Mouse (Mus musculus): ENCODE results near the gene Actl6b.
A peak's percentile ranks its signal among the peaks of the same experiment; 100 is the strongest.

Actl6b gene

DNA sequence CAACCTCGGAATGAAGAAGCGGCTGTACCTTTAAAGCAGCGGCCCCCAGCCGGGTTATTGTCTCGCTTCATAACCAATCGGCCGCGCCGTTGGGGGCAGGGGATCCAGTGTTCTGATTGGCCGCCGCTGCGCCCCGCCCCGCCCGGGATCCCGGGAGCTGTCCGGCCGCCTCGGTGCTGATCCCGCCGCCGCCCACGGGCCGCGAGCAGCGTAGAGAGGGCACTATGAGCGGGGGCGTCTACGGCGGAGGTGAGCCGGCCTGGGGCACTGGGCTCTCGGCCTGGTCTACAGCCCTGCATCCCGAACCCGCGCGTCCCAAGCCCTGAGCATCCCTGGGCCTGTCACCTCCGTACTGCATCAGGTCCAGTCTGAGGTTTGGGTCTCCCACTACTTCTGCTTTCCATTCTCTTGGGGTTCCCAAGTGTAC lies at the start of gene Actl6b:
Gene Actl6b (plus strand): TSS at position 107 of the 427 bp plus-strand sequence.
- DNase-seq (ENCODE audit: low spot score in 2 of 2) = no peak

DNA sequence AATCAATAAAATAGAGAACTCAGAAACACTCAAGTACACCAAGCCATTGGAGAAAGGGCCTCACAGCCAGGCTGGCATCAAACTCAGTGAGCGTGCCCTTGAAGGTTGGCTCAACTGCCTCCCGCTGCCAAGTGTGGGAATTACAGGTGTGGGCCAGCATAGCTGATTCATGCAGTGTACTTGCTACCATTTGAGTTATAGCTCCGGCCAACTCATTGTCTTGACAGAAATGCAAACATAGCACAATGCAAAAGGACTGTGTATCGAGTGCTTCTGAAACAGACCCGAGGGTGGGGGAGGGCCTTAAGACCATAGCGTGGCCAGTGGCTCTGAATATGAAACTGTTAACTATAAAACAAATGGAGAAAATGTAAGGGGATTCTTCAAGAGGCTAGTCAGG lies 49.3 kb upstream of the Actl6b start:
- no peak for DNase-seq (ENCODE audit: low spot score in 2 of 2)

DNA sequence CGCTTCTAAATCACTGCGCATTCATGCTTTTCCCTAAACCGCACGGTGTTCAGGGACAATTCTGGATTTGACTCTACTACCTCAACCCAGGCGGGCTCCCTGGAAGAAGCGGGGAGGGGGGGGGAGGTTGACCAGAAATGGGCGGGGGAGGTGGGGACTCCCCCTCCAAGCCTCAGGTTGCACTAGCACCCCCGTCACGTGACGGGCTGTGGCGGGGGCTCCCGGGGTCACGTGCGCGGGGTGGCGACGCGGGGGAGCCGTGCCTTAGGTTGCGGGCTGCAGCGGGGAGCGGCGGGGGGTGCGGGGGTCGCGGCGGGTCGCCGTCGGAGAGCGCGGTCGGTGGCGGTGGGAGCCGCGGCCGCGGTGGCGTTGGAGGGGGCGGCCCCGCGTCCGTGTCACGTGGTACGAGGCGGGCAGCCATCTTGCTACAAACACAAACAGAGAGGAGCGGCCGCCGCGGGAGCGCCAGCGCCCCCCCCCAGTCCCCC lies 43.3 kb upstream of the Actl6b start:
- peak; percentile 79 to 84 for DNase-seq (ENCODE audit: low spot score in 2 of 2)

DNA sequence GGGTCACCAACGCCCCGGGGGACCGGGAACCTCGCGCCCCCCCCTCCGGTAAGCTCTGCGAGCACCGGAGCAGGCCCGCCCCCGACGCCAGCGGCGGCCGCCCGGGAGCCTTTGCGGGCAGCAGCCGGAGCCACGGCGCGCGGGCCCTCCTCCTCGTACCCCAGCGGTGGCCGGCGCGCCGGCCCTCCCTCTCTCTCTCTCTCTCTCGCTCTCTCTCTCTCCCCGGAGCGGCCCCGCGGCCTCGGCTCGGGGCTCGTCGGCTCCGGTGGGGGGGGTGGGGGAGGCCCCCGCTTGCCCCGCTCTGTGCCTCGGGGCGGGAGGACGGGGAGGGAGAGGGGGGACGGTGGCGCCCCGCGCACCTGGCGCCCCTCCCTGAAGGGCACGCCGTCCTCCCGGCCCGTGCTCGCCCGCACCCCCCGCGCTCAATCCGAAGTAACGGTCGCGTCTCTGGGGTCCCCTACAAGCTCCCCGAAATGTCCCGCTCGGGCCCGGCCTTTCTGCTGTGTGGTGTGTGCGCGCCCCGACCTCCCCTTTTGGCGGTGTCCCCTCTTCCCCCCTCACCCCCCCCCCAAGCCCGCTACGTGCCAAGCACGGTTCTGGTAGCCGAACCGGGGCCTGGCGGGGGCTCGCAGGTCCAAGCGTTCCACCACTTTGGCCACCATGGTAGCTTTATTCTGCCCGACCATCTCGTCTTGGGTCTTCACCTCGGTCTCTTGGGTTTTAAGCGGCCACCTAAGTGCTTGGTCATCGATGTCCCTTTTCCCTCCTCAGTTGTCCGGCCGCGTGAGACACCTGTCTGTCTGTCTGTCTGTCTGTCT lies 42.5 kb upstream of the Actl6b start:
- DNase-seq (ENCODE audit: low spot score in 2 of 2) = no peak

DNA sequence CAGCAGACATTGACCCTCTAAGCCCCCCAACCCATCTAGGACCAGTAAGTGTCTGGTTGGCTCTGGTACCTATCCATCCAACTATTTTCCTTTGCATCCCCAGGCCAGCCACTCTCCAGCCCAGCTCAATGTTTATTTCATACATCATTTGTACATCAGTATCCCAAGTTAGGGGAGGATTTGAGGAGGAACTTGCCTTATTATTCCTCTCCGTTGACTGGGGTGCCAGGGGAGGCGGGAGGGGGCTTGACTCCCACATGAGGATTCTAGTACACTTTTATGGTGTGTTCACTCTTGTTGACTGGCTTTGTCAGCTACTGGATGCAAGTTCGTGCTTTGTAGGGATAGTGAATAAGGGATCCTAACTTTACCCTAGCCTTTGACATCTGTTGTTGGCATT lies 41.6 kb upstream of the Actl6b start:
- no peak for DNase-seq (ENCODE audit: low spot score in 2 of 2)

DNA sequence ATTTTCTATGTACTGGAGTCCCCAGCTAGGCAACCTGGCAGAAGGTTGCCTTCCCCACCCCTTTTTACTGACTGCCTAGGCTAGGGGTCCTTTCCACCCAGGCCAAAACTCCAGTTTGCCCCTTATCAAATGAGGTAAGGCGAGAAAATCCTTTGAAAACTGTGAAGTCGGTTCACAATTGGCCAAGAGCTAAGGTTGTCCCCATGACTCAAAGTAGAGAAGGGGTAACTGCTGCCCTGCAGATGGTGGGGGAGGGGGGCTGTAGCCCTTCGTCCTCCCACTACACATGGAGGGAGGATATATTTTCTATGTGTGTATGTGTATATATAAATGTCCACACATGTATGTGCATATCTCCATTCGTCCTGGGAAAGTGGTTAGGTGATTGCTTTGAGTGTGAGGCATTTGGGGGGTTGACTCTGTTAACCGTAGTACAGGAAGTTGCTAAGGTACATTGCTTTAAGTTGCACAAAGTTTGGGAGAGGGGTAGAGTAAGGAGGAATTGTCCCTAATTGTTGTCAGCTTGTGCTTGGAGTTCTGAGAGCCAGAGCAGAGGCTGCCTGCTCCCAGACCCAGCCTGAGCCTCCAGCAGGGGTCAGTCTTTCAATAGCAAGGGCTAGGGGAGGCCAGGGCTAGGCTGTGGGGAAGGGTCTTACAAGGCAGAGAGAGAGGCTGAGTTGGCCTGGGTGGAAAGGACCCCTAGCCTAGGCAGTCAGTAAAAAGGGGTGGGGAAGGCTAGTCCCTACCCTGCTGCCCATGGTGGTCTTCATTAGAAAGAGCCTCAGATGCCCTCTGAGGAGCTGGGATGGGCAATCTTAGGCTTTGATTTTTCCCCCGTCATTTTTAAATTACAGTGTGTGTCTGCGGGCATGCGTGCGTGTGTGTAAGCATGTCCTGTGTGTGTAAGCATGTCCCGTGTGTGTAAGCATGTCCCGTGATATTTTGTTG lies 40.2 kb upstream of the Actl6b start:
- DNase-seq (ENCODE audit: low spot score in 2 of 2) = no peak

DNA sequence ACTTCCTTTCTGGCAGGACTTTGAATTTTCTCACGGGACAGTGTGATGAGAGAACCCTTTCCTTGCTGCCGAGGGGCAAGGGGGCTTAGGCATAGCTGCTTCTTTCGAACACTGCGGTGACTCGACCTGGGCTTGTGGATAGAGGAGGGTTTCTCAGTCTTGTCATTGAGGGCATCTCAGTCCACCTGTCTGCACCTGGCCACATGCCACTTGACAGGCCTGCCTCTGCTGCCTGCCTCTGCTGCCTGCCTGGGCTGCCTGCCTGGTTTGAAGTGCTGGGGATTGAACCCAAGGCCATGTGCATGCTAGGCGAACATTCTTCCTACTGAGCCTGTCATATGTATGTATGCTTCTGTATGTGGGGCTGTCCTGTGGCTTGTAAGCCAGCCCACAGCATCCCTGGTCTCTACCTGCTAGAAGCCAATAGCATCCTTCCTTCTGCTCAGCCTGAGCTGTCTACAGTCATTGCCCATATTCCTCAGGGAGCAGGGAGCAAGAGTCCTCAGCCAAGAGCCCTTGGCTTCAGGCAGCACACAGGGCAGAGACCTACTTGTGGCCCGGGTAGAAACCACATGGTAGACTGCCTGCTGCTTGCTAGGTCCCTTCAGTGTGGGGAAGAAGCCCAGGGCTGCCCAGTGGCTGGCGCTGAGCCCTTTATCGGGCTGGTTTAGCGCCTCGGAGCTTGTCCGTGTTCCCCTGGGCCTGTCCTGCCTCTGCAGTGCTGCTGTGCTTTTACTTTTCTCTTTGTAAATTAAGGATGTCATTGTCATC lies 39.2 kb upstream of the Actl6b start:
- no peak for DNase-seq (ENCODE audit: low spot score in 2 of 2)

DNA sequence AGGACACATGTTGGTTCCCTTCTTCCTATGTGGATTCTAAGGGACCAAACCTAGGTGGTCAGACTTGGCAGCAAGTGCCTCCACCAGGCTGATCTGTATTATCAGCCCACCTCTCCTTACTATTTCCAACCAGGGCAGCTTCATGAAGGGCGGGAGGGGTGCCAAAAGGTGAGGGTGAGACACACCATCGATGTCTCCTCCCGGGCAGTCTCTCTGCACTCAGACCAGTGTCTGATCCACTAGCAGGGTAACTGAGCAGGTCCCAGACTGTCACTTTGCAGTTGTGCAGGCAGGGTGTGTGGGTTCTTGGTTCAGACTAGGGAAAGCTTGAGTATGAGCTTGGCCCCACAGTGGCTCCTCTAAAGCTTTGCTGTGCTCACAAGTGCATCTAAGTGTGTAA lies 38.5 kb upstream of the Actl6b start:
- DNase-seq (ENCODE audit: low spot score in 2 of 2) = no peak

DNA sequence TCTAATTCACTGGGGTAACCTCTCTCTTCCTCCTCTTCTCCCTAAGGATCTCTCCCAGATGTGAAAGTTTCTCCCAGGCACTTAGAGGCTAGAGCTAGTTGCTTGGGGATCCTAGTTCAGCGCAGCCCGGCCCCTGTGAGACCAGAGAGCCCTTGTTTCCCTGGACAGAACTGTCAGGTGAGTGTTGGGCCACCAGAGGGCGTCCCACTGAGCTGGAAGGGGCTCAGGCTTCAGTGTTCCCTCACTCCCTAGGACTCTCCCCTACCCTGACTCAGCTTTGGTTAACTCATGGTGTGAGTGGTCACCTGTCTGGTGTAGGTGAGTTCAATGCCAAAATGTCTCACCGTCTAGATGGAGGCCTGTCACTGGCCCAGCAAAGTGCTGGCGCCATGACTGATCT lies 34.9 kb upstream of the Actl6b start, which contains the start of gene Gigyf1:
Gene Gigyf1 (plus strand): TSS at position 113 of the 400 bp plus-strand sequence.
- DNase-seq (ENCODE audit: low spot score in 2 of 2) = no peak

DNA sequence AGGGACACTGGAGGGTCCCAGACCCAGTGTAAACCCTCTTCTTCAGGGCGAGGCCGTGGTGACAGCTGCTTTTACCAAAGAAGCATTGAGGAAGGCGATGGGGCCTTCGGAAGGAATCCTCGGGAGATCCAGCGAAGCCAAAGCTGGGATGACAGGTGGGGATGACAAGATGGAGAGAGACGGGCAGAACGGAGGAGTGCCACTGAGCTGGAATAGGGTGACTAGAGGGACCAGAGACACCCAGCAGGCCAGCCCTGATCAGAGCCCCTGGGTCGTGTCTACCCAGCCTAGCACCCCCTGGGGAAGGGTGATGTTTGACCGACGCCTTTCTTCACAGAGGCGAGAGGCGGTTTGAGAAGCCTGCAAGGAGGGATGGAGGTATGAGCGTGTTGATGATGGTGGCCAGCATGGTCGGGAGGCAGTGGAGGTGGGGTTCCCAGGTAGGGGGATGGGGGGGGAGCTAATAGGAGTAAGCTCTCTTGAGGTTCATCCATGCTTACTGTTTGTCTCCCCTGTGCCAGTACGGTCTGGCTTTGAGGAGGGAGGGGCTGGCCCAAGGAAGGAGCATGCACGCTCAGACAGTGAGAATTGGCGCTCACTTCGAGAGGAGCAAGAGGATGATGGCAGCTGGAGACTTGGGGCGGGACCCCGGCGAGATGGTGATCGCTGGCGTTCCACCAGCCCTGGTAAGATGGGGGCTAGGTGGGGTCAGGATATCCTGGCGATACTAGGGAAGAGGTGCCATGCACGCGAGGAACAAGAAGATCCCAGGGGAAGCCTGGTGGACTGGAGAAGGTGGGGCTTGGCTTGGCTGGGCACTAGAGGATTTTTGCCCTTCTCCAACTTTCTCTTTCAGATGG lies 33.4 kb upstream of the Actl6b start:
- DNase-seq (ENCODE audit: low spot score in 2 of 2) = no peak

DNA sequence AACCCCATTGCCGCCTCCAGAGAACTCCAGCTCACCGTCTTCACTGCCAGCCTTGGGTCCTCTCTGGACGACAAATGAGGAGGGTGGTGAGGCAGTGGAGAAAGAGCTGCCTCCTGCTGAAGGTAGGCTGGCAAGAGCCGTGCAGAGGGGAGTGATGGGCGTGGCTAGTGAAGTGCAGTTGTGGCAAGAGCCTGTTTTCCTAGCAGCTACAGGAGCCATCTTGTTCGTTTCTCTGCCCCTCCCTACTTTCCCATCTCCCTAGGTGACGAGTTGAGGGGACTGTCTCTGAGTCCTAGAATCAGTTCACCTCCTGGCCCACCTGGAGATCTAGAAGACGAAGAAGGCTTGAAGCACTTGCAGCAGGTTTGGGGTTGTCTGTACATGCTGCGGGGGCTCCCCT lies 31.5 kb upstream of the Actl6b start:
- no peak for DNase-seq (ENCODE audit: low spot score in 2 of 2)

DNA sequence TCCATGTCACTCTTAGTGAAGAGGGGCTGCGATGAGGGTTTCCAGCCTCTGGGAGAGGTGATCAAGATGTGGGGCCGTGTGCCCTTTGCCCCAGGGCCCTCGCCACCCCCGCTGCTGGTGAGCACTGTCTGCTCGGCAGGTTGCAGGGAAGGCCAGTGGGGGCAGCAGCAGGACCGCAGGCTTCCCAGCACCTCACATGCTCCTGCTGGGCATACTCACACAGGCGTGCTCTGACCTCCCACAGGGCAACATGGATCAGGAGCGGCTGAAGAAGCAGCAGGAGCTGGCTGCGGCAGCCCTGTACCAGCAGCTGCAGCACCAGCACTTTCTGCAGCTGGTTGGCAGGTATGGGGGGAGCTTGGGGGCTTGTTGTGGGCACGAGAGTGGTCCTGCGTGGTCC lies 30.6 kb upstream of the Actl6b start:
- DNase-seq (ENCODE audit: low spot score in 2 of 2) = no peak

DNA sequence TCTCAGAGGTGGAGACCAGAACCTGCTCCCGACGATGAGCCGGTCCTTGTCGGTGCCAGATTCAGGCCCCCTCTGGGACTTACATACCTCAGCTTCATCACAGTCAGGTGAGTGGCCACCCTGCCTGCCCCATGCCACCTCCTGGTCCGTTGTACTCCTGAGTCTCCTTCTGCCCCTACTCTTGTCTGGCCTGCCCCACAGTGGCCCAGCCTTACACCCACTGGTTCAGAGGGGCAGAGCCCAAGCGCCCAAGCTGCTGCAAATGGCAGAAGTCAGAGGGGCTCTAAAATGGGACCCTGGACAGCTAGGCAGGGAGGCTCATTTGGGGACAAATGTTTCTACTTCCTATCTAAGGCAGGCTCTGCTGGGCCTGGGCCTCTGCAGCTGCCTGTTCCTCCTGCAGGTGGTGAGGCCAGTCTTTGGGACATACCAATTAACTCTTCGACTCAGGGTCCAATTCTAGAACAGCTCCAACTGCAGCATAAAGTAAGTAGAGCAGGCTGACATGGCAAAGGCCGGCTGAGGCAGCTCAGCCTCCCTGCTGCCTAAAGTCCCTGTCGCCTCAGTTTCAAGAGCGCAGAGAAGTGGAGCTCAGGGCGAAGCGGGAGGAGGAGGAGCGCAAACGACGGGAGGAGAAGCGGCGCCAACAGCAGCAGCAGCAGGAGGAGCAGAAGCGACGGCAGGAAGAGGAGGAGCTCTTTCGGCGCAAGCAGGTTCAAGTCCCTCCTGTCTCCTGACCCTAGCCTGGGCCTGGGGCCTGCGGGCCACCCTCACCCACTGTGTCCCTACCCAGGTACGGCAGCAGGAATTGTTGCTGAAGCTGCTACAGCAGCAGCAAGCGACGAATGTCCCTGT lies 29.7 kb upstream of the Actl6b start:
- DNase-seq (ENCODE audit: low spot score in 2 of 2) = no peak

DNA sequence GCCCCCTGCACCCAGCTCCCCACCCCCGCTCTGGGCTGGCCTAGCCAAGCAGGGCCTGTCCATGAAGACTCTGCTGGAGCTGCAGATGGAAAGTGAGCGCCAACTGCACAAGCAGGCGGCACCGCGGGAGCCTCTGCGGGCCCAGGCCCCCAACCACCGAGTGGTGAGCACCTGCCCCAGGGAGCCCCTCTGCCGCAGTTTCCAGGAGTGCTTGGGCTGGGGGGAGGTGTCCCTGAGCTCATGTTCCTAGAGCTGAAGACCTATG lies 29.1 kb upstream of the Actl6b start:
- DNase-seq (ENCODE audit: low spot score in 2 of 2) = no peak

DNA sequence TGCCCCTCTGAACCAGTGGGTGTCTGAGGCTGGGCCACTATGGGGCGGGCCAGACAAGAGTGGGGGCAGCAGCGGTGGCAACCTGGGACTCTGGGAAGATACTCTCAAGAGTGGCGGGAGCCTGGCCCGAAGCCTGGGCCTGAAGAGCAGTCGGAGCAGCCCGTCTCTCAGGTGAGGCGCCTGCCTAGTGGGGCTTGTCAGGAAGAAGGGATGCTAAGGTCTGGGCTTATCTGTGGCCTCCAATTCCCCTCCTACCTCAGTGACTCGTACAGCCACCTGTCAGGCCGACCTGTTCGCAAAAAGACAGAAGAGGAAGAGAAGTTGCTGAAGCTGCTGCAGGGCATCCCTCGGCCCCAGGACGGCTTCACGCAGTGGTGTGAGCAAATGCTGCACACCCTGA lies 28.6 kb upstream of the Actl6b start:
- DNase-seq (ENCODE audit: low spot score in 2 of 2) = no peak

DNA sequence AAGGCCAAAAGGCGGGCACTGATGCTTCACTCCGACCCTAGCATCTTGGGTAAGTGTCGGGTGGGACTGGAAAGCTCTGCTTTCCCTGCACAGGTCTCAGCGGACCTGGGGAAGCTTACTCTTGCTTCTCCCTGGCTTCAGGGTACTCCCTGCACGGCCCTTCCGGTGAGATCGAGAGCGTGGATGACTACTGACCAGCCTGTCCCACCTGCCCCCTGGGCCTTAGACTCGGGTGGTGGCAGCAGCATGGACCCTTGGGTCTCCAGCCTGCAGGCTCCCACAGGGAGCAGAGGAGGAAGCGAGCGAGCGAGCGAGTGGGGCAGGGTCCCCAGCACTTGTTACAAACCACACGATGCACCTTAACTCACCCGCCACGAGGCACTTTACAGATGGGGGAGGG lies 27.8 kb upstream of the Actl6b start:
- DNase-seq (ENCODE audit: low spot score in 2 of 2) = no peak

DNA sequence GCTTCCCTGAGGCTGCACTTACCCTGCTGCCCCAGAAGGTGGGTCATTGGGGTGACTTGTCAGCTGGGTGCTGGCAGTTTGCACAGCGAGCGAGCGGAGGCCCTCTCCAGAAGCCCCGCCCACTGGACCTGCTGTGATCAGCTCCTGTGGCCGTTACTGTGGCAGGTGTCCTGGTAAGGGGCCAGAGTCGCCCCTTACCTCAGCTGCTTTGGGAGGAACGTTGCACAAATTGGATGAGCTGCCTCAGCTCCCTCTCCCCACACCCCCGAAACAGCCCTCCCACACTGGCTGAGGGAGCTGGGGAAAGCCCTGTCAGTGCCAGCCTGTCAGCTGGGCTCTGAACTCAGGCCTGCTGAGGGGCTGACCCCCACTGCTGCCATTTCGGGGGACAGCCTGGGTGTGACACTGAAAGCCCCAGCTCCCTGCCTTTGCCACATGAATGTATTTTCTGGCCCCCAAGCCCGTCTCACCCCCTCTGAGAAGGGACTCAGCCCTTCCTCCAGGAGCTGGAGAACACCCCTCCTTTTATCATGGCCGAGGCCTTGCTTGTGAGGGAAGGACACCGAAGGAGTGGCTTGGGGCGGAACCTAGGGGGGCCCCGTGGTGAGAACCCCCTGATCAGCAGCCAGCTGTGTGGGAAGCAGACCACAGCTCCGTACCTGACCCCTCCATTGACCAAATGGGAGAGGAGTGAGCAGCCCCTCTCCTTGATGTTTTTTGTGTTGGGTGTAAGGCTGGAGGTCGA lies 27.0 kb upstream of the Actl6b start:
- no peak for DNase-seq (ENCODE audit: low spot score in 2 of 2)

DNA sequence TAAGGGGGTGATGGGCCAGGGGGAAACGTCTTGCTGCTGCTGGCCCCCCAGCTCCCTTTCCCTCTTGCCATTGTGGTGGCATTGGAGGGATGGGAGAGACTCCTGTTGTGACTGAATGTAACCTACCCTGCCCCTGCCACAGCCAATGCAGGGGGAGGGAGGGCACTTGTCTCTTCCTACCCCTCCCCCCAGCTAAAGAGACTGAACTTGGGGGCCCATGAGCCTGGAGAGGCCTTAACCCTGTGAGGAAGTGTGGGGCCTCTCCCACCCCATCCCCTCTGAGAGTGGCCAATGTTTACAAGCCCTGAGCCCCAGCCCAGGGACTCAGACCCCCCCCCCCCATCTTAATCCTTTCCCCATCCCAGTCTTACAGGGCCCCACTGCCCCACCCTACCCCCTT lies 25.9 kb upstream of the Actl6b start:
- DNase-seq (ENCODE audit: low spot score in 2 of 2) = no peak

DNA sequence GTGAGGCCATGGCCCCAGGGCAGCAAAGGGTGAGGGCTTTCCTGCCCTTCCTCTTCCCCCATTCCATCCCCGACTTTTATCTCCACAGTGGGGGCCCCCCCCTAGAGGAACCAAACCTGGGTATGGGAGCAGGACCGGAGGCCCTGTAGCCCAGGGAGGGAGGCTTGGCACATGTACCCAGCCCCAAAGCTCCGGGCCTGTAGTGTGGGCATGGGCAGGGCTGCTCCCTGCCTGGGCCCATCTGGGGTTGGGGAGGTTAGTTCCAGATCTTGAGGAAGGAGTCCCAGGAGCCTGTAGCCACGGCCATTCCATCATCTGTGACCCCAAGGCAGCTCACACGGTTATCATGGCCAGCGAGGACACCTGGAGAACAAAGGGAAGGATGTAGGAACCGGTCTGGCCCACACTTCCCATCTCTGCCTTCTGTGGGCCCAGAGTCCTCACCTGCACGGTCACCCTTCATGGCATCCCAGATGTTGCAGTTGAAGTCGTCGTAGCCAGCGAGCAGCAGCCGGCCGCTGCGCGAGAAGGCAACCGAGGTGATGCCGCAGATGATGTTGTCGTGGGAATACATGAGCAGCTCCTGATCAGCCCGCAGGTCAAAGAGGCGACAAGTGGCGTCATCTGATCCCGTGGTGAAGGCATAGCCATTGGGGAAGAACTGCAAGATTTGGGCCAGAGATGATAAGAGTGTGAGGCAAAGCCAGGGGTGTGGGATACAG lies 24.9 kb upstream of the Actl6b start:
- DNase-seq (ENCODE audit: low spot score in 2 of 2) = no peak
